Mouse (Mus musculus) ovary, postnatal 14 days (tissue): ENCODE results near the gene Bscl2.
"Not testable (repeated sequence)": the region's sequence is repeated elsewhere in the genome, so short reads cannot be mapped to it uniquely, and the experiment has no call there.

Experiments used
- DNase-seq: peaks from one replicate; pipeline ENCODE4 v3.0.0; 2022; ENCODE audit warnings: low spot score

Bscl2 gene

GRCm38 (mm10) chr19:8872266-8872840 lies 35.1 kb downstream of the Bscl2 start:
- no peak for DNase-seq

DNA sequence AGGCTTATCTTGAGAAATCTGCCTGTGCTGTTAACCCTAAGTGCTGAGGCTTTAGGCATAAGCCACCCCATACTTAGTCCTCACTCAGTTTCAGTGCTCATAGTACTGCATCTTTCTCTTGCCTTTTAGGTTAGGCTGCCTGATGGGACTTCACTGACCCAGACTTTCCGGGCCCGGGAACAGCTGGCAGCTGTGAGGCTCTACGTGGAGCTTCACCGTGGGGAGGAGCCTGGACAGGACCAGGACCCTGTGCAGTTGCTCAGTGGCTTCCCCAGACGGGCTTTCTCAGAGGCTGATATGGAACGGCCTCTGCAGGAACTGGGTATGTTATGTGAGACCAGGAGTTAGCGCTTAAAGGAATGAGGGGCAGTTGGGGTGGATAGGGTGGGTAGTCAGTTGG lies 37.8 kb downstream of the Bscl2 start:
- no peak for DNase-seq

DNA sequence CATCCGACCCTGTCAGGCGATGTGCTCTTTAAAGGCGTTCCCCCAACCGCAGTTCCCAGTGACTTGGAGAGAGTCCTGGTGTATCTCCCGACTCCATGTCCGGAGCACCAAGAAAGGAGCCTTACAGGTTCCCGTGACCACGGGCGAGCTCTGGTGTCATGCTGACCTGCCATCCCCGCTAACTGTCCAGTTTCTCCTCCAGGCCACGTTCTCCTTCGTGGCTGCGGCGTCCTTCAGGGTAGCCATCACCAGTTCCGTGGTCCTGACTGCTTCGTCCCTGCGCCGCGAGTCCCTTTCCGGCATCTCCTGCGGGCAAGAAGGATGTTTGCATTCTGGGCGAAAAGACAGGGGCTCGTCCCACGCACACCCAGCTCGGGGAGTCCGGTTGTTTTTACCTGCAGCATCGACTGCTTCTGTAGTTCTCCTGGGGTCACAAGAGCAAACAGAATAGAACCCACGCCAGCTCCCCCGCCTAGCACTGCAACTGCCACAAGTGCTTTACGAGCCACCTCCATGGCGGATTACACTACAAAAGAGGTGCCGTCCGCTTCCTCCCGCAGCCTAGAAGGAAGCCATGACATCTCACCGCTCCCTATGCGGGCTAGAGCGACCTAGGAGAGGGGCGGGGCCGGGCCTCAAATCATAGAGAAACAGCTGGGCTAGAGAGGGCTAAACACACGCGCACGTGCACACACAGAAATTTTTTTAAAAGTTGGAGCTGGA lies 43.2 kb downstream of the Bscl2 start, which contains the start of gene Uqcc3:
Uqcc3 (minus strand) TSS at position 613 of the 723 bp plus-strand sequence.
- peak; percentile 78 for DNase-seq

DNA sequence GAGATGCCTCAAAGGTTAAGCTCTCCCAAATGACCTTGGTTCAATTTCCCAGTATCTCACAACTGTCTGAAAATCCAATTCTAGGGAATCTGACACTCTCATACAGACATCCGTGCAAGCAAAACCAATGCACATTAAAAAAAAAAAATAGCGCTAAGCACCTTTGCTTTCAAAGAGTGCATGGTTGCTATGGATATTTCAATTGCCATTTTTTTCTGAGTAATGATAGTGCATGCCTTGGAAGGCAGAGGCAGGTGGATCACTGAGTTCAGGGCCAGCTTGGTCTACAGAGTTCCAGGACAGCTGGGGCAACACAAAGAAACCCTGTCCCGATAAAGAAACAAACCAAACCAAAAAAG lies 43.7 kb downstream of the Bscl2 start:
- no peak for DNase-seq

DNA sequence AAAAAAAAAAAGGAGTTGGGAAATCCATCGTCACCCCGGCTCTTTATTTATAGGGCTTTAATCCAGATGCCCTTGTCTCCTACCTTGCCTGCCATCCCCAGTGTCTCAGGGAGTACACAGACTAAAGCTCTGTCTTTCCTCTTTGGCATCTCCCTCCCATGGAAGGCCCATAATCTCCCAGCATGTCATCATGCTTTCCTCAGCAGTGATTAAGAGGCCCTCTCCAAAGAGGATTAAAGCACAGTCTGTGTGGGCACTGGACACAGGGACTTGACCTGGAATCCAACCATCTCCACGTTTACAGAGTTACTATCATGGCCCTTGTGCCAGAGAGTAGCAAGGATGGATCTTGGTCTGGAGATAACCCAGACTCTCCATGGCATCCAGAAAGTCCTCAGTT lies 46.3 kb downstream of the Bscl2 start, which contains the start of the genes Lbhd1 and Gm49403:
Lbhd1 (plus strand) TSS at position 117 of the 400 bp plus-strand sequence.
Gm49403 (plus strand) TSS at position 315 of the 400 bp plus-strand sequence.
- DNase-seq: no peak

DNA sequence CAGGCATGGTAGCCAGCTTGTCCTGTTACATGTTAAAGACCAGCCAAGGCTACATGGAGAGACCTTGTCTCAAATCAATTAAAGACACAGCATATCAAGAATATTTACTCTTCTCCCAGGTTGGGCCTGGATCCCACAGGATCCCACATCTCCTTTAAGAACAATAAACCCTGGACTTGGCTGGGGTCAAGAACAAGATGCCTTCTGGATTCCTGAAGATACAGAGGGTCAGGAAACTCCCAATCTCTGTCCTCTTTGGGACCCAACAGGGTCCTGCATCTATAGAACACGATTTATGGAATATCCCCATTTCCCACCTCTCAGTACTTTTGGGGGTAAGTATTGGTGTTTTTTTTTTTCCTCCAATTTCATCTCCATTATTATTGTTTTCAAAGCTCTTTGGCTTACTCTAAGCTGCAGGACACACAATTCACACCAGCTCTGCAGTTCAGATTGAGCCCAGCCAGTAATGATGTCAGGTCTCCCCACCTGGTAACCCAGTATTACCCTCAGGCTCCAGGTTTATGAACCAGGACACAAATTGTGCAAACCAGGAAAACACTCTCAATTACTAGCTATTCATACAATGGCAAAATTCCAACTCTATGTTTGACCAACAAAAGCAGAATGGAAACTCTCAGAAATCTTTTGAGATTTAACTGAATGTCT lies 49.8 kb downstream of the Bscl2 start:
- no peak for DNase-seq

DNA sequence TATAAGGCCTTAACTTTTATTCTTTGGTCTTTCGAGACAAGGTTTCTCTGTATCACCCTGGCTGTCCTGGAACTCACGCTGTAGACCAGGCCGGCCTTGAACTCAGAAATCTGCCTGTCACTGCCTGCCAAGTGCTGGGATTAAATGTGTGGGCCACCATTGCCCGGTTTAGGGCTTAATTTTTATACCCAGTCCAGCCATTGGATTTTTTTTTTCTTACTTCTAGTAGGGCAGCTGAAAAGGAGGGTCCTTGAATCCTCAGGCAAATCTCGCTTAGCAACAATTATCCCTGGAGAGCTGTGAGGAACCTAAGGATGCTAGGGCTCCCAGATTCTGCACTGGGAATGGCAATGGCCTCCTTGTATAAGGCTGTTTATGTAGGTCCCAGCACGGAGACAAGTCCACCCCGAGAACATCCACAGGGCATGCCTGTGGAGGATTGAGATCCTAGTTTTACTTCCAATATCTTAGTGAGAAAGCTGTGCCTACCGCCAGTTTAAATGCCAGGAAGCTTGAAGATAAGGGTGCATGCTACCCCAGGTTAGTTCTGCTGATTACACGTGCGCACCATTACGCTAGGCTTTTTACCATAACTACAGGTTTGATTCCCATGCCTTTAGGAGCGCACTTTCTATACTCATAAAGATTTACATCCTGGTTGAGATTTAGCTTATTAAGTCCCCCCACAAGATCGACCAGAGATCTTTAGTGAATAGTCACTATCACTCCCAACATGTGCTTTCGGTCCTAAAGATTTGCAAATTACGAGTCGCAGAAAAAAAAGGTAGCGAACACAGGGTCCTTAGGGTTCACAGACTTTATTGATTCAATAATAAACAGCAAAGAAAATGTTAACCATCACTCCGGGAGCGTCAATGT lies 50.6 kb downstream of the Bscl2 start:
- no peak for DNase-seq

- peak; percentile 89 for DNase-seq
Measured at GRCm38 (mm10) chr19:8888511-8889385, 51.5 kb downstream of the Bscl2 start, which contains the start of the genes 1810009A15Rik and Gm49416. Gene 1810009A15Rik (plus strand): TSS chr19:8888853. Gene Gm49416 (plus strand): TSS chr19:8888926.

DNA sequence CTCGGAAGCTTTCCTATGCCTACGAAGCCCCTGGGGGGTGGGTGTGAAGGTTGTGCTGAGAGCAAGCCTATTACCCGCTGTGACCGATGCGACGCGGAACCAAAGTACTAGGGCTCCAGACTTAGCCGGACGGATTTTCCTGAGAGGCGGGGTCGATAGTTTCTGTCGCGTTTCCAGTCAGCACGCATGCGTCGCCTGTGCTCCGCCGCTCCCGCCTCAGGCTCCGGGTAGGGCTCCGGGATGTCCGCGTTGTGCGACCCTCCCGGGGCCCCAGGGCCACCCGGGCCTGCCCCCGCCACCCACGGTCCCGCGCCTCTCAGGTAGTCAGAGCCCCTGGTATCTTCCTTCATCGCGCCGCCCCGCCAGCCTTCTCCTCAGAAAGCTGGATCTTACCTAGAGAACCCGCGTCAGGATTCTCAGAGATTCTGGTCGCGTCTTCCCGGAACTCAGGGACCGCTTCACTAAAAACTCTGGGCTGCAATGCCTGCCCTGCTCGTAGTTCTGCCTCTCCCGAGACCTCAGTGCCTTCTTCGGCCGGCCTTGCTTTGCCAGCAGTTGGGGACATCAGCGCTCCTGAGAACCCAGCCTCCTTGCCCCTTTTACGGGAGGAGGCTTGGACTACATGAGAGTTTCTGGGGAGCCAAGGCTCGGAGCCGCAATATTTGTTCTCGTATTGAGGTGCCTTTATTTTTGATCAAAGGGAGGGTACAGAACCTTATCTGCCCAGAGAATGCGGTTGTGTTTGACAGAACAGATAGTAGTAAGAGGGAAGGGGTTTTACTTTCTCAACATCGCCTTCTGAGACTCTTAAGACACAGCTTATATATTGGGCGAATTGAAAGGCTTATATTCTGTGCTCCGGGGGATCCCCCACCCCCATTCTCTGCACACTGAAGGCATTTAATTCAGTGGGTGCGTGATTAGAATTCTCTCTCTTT lies 55.8 kb downstream of the Bscl2 start, which contains the start of gene Ints5:
Ints5 (plus strand) TSS at position 177 of the 938 bp plus-strand sequence.
- DNase-seq: peak; percentile 70

DNA sequence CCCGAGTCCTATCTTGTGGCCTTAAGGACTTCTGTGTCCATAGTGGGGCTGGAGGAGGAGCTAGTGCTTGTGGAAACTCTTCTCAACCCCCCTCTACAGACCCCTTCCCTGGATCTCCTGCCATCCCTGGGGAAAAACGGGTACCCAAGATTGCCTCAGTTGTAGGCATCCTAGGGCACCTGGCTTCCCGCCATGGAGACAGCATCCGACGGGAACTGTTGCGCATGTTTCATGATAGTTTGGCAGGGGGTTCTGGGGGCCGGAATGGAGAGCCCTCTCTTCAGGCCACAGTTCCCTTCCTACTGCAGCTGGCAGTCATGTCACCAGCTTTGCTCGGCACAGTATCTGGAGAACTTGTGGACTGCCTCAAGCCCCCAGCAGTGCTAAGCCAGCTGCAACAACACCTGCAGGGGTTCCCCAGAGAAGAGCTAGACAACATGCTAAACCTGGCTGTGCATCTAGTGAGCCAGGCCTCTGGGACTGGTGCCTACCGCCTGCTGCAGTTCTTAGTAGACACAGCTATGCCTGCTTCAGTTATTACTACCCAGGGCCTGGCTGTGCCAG lies 58.2 kb downstream of the Bscl2 start:
- DNase-seq: no peak

GRCm38 (mm10) chr19:8896231-8896630 lies 59.0 kb downstream of the Bscl2 start:
- DNase-seq: not testable (repeated sequence)

GRCm38 (mm10) chr19:8897211-8897864 lies 60.1 kb downstream of the Bscl2 start:
- DNase-seq: peak; percentile 49

DNA sequence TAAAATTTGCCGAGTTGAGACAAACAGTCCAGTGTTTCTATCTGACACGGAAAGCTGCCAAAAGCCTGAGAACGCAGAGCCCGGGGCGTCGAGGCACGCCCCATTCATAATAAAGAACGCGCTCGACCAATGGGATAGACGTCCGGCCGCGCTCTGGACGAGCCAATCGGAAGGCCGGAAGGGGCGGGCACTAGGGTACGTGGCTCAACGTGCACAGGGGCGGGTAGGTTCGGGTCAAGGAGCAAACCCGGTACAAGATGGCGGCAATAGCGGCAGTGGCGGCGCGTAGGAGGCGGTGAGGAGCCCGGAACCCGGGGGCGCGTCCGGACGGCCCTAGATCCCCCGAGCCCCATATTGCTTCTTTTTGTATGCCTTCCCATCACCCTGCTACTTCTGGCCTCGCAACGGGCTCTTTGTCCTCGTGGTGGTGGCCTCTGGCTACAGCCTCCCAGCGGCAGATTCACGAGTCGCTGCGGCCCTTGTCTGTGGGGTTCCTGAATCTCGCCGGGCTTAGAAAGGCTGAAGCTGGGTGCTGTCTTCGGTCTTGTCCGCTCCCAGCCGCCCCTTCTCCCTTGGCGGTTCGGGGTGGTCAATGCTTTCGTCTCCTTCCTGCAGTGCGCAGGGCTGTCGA lies 60.7 kb downstream of the Bscl2 start, which contains the start of gene Ganab:
Ganab (plus strand) TSS at position 207 of the 631 bp plus-strand sequence.
- peak; percentile 87 for DNase-seq
